Mouse (Mus musculus): ENCODE measurements around the gene Zkscan3. TPM values are rescaled to one million over a fixed set of nuclear protein-coding genes. Genes with fewer than 3 reads are reported as not detected.

The Zkscan3 gene
- total RNA-seq, 1 experiment, result 21.7 TPM

DNA sequence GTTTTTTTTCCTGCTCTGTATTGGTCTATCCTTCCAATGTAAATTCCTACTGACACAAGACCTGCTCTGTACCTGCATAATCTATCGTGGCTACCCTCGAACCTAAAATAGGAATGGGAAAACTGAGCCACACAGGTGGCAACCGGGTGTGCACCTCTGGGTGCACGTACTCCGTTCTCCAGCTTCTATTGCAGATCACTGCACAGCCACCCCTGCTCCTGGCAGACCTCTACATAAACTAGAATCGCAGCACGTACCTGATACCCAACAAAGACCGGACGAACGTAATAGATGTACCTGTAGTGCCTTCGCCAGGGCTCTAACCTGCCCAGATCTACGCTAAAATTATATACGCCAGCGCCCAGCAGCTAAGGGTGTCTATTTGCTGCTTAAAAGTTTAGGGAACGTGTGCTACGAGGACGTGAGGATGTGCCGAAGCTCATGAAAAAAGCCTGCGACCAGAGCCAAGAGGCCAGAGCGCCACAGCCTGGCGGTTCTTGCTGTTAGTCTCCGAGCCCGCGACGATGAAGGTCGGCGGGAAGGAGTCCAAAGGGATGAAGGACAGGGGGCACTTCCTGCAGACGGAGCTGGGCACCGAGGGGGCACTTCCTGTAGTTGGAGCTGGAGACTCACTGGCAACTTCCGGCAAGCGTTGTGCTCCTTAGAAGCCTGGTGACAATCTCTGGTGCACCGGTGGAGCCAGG, 38.1 kb upstream of the Zkscan3 start, which contains the start of gene Pgbd1:
TSS of gene Pgbd1 (minus strand) at position 556 of the 704 bp plus-strand sequence.
- in situ Hi-C loops (cut with MboI; ENCODE audit: low sequenced_read_pairs in 2 of 2, unreplicated experiment in 2 of 2), result no loop called here
- Histone ChIP-seq H3K36me3 (ENCODE audit: control insufficient read depth, insufficient read depth, low read length, poor library complexity, severe bottlenecking) (peaks cover 8% of the 10 kb centered on the region), H3K9ac (ENCODE audit: insufficient read depth, low read depth, low read length, poor library complexity, severe bottlenecking) (peak within 1 kb of the TSS; percentile 93), H3K4me3 (ENCODE audit: insufficient read depth in 1 of 2, low read depth in 1 of 2, low read length in 2 of 2, poor library complexity in 1 of 2, severe bottlenecking in 1 of 2) (peak within 1 kb of the TSS; percentile 80 to 85), H3K9me3 (ENCODE audit: control insufficient read depth, insufficient read depth, low read depth, low read length) (no peaks in the 10 kb centered on the region), H3K4me1 (ENCODE audit: control insufficient read depth in 2 of 2, insufficient read depth in 2 of 2, low read length in 2 of 2, poor library complexity in 1 of 2) (peaks cover 0 to 3% of the 10 kb centered on the region in 2 experiments; a peak in 1 of 4 replicates), H3K27ac (ENCODE audit: insufficient read depth, low read depth, low read length, poor library complexity, severe bottlenecking) (no peak within 1 kb of the TSS)
- no peak for DNase-seq (ENCODE audit: low read depth, low spot score)
- TF ChIP-seq ZC3H11A (IDR thresholded peaks at IDR 0.05; ENCODE audit: borderline replicate concordance, low read depth, low read length) (no peak), HCFC1 (IDR thresholded peaks at IDR 0.05; ENCODE audit: borderline replicate concordance, insufficient read depth, low read length) (peak; percentile 36; the same call in 1 of the 2 replicates)

DNA sequence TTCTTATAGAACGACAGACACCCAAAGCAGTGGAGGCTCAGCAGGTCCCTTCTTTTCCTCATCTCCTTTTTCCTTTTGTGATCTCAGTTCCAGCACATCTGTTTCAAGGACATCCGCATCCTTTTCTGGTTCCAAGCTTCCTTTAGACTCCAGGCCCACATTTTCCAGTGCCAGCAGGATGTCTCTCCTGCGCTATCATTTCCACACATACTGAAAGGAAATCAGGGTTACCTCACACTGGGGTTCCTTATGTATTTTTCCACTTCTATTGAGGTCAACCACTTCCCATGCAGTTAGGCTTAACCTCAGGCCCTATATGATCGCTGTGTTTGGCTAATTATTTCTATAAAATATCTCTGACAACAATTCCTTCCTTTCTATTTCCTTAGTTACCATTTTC, 32.9 kb upstream of the Zkscan3 start:
- H3K4me1 ChIP-seq (ENCODE audit: control insufficient read depth in 2 of 2, insufficient read depth in 2 of 2, low read length in 2 of 2, poor library complexity in 1 of 2), result peaks cover 0 to 1% of the 10 kb centered on the region in 2 experiments; a peak in 1 of 4 replicates
- no peak overlapping the region for H3K4me3 ChIP-seq (ENCODE audit: insufficient read depth in 1 of 2, low read depth in 1 of 2, low read length in 2 of 2, poor library complexity in 1 of 2, severe bottlenecking in 1 of 2)
- TF ChIP-seq ZC3H11A (IDR thresholded peaks at IDR 0.05; ENCODE audit: borderline replicate concordance, low read depth, low read length) (no peak), CHD2 (IDR thresholded peaks at IDR 0.05; ENCODE audit: low read depth, low read length) (no peak), HCFC1 (IDR thresholded peaks at IDR 0.05; ENCODE audit: borderline replicate concordance, insufficient read depth, low read length) (no peak), MAFK (IDR thresholded peaks at IDR 0.05; ENCODE audit: insufficient read depth, low read depth, low read length) (no peak), ZNF384 (IDR thresholded peaks at IDR 0.05; ENCODE audit: low read depth, low read length) (no peak)
- no peaks in the 10 kb centered on the region for H3K9me3 ChIP-seq (ENCODE audit: control insufficient read depth, insufficient read depth, low read depth, low read length)
- H3K27ac ChIP-seq (ENCODE audit: insufficient read depth, low read depth, low read length, poor library complexity, severe bottlenecking), result no peak overlapping the region
- H3K9ac ChIP-seq (ENCODE audit: insufficient read depth, low read depth, low read length, poor library complexity, severe bottlenecking), result no peak overlapping the region
- DNase-seq (ENCODE audit: low read depth, low spot score), result no peak
- in situ Hi-C loops (cut with MboI; ENCODE audit: low sequenced_read_pairs in 2 of 2, unreplicated experiment in 2 of 2), result no loop called here
- no peaks in the 10 kb centered on the region for H3K36me3 ChIP-seq (ENCODE audit: control insufficient read depth, insufficient read depth, low read length, poor library complexity, severe bottlenecking)

DNA sequence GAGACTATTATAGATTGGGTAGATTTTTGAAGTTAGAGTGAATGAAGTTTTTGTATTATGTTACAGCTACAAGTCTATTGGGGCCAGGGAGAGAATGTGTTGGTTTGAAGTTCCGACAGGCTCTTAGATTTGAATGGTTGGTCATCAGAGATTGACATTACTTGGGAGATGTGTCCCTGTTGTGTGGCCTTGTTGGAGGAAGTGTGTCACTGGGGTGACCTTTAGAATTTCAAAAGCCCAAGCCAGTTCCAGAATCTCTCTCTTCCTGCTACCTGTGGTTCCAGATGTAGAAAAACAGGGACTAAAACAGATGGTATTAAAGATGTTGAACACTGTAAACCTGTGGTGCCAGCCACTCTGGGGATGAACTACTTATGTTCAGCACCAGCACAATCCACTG, 25.1 kb upstream of the Zkscan3 start:
- Histone ChIP-seq H3K4me3 (ENCODE audit: insufficient read depth in 1 of 2, low read depth in 1 of 2, low read length in 2 of 2, poor library complexity in 1 of 2, severe bottlenecking in 1 of 2) (no peak overlapping the region), H3K4me1 (ENCODE audit: control insufficient read depth in 2 of 2, insufficient read depth in 2 of 2, low read length in 2 of 2, poor library complexity in 1 of 2) (no peaks in the 10 kb centered on the region), H3K9ac (ENCODE audit: insufficient read depth, low read depth, low read length, poor library complexity, severe bottlenecking) (no peak overlapping the region), H3K27ac (ENCODE audit: insufficient read depth, low read depth, low read length, poor library complexity, severe bottlenecking) (no peak overlapping the region), H3K36me3 (ENCODE audit: control insufficient read depth, insufficient read depth, low read length, poor library complexity, severe bottlenecking) (no peaks in the 10 kb centered on the region), H3K9me3 (ENCODE audit: control insufficient read depth, insufficient read depth, low read depth, low read length) (no peaks in the 10 kb centered on the region)
- in situ Hi-C loops (cut with MboI; ENCODE audit: low sequenced_read_pairs in 2 of 2, unreplicated experiment in 2 of 2), result no loop called here
- DNase-seq (ENCODE audit: low read depth, low spot score), result no peak
- no peak for TF ChIP-seq ZNF384 (IDR thresholded peaks at IDR 0.05; ENCODE audit: low read depth, low read length)

DNA sequence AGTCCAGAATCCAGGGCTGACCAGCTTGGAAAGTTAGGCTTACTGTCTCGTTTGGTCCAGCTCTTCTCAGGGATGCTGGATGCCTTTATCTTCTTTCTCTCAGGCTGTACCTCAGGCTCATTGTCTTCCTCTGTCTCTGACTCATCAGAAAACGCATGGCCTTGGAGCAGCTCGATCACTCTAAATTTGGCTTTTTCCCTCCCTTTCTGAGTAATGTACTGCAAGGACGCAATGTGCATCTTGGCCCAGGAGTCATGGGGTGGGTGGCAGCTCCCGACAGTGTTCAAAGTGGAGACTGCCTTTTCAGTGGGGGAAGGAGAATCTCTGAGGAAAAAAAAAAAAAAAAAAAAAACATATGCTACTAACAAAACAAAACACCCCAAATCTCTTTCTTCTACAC, 20.7 kb upstream of the Zkscan3 start:
- H3K4me3 ChIP-seq (ENCODE audit: insufficient read depth in 1 of 2, low read depth in 1 of 2, low read length in 2 of 2, poor library complexity in 1 of 2, severe bottlenecking in 1 of 2), result no peak overlapping the region
- H3K36me3 ChIP-seq (ENCODE audit: control insufficient read depth, insufficient read depth, low read length, poor library complexity, severe bottlenecking), result no peaks in the 10 kb centered on the region
- H3K9ac ChIP-seq (ENCODE audit: insufficient read depth, low read depth, low read length, poor library complexity, severe bottlenecking), result no peak overlapping the region
- TF ChIP-seq ZNF384 (IDR thresholded peaks at IDR 0.05; ENCODE audit: low read depth, low read length), result no peak
- TF ChIP-seq MAFK (IDR thresholded peaks at IDR 0.05; ENCODE audit: insufficient read depth, low read depth, low read length), result no peak
- no peak for TF ChIP-seq ZC3H11A (IDR thresholded peaks at IDR 0.05; ENCODE audit: borderline replicate concordance, low read depth, low read length)
- TF ChIP-seq CHD2 (IDR thresholded peaks at IDR 0.05; ENCODE audit: low read depth, low read length), result no peak
- no peak for TF ChIP-seq HCFC1 (IDR thresholded peaks at IDR 0.05; ENCODE audit: borderline replicate concordance, insufficient read depth, low read length)
- H3K27ac ChIP-seq (ENCODE audit: insufficient read depth, low read depth, low read length, poor library complexity, severe bottlenecking), result no peak overlapping the region
- no peaks in the 10 kb centered on the region for H3K4me1 ChIP-seq (ENCODE audit: control insufficient read depth in 2 of 2, insufficient read depth in 2 of 2, low read length in 2 of 2, poor library complexity in 1 of 2)
- no peak for DNase-seq (ENCODE audit: low read depth, low spot score)
- H3K9me3 ChIP-seq (ENCODE audit: control insufficient read depth, insufficient read depth, low read depth, low read length), result no peaks in the 10 kb centered on the region
- in situ Hi-C loops (cut with MboI; ENCODE audit: low sequenced_read_pairs in 2 of 2, unreplicated experiment in 2 of 2), result no loop called here

- no peak overlapping the region for H3K9ac ChIP-seq (ENCODE audit: insufficient read depth, low read depth, low read length, poor library complexity, severe bottlenecking)
- no peak for TF ChIP-seq CHD2 (IDR thresholded peaks at IDR 0.05; ENCODE audit: low read depth, low read length)
- no peak for TF ChIP-seq ZC3H11A (IDR thresholded peaks at IDR 0.05; ENCODE audit: borderline replicate concordance, low read depth, low read length)
- TF ChIP-seq HCFC1 (IDR thresholded peaks at IDR 0.05; ENCODE audit: borderline replicate concordance, insufficient read depth, low read length), result no peak
- no peak for TF ChIP-seq ZNF384 (IDR thresholded peaks at IDR 0.05; ENCODE audit: low read depth, low read length)
- no peak for TF ChIP-seq MAFK (IDR thresholded peaks at IDR 0.05; ENCODE audit: insufficient read depth, low read depth, low read length)
- in situ Hi-C loops (cut with MboI; ENCODE audit: low sequenced_read_pairs in 2 of 2, unreplicated experiment in 2 of 2), result no loop called here
- H3K27ac ChIP-seq (ENCODE audit: insufficient read depth, low read depth, low read length, poor library complexity, severe bottlenecking), result no peak overlapping the region
- no peaks in the 10 kb centered on the region for H3K4me1 ChIP-seq (ENCODE audit: control insufficient read depth in 2 of 2, insufficient read depth in 2 of 2, low read length in 2 of 2, poor library complexity in 1 of 2)
- H3K4me3 ChIP-seq (ENCODE audit: insufficient read depth in 1 of 2, low read depth in 1 of 2, low read length in 2 of 2, poor library complexity in 1 of 2, severe bottlenecking in 1 of 2), result no peak overlapping the region
- no peak for DNase-seq (ENCODE audit: low read depth, low spot score)
- no peaks in the 10 kb centered on the region for H3K36me3 ChIP-seq (ENCODE audit: control insufficient read depth, insufficient read depth, low read length, poor library complexity, severe bottlenecking)
- no peaks in the 10 kb centered on the region for H3K9me3 ChIP-seq (ENCODE audit: control insufficient read depth, insufficient read depth, low read depth, low read length)
These were observed 16.3 kb upstream of the Zkscan3 start for GRCm38 (mm10) chr13:21418865-21419264.
